Mouse (Mus musculus): ENCODE results near the gene Snrk. TPM values are rescaled to one million over a fixed set of nuclear protein-coding genes. Genes with fewer than 3 reads are reported as not detected.

The Snrk gene
- polyA plus RNA-seq, 1 experiment, result 20.3 TPM

GRCm38 (mm10) chr9:122091171-122091570 is 25.9 kb upstream of the Snrk start:
- no peaks in the 10 kb centered on the region for H3K36me3 ChIP-seq (ENCODE audit: control insufficient read depth, insufficient read depth, low read length, poor library complexity, severe bottlenecking)
- H3K27me3 ChIP-seq (ENCODE audit: control insufficient read depth, insufficient read depth, low read length, poor library complexity, severe bottlenecking), result no peaks in the 10 kb centered on the region
- no peaks in the 10 kb centered on the region for H3K4me1 ChIP-seq (ENCODE audit: control insufficient read depth, insufficient read depth, low read length)
- no peak overlapping the region for H3K9ac ChIP-seq (ENCODE audit: low read depth, poor library complexity, severe bottlenecking)
- no peak overlapping the region for H3K4me3 ChIP-seq (ENCODE audit: low read depth, low read length)
- H3K27ac ChIP-seq (ENCODE audit: insufficient read depth, low read length), result no peak overlapping the region
- H3K9me3 ChIP-seq (replicated peaks; ENCODE audit: control insufficient read depth, insufficient read depth, low read length, poor library complexity, severe bottlenecking), result no peaks in the 10 kb centered on the region
- TF ChIP-seq EP300 (IDR thresholded peaks at IDR 0.05; ENCODE audit: insufficient read depth, low read depth, low read length), result no peak
- no peak for TF ChIP-seq CTCF (IDR thresholded peaks at IDR 0.05; ENCODE audit: low read depth, low read length)
- no peak for TF ChIP-seq POLR2A (IDR thresholded peaks at IDR 0.05; ENCODE audit: insufficient read depth, low read length)

DNA sequence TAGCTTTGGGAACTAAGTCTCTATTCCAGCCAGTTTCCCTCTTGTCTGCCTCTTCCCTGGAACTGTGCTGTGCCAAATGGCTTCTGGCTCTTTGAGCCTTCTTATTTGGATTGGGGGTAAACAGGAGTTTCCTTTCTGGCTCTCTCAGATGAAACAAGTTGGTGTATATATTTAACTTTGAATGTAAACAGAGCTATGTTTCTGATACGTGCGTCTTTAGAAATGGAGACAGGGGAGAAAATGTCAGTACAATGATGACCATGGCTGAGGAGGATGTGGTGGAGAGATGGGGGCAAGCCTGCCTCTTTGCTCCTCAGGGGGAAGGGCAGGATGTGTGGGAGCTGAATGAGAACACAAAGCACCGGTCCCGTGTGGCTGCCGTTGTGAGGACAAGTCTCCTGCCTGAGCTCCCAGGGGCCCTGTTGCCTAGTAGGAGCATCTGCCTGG is 25.3 kb upstream of the Snrk start:
- Histone ChIP-seq H3K9me3 (replicated peaks; ENCODE audit: control insufficient read depth, insufficient read depth, low read length, poor library complexity, severe bottlenecking) (no peaks in the 10 kb centered on the region), H3K4me1 (ENCODE audit: control insufficient read depth, insufficient read depth, low read length) (no peaks in the 10 kb centered on the region), H3K4me3 (ENCODE audit: low read depth, low read length) (no peak overlapping the region), H3K36me3 (ENCODE audit: control insufficient read depth, insufficient read depth, low read length, poor library complexity, severe bottlenecking) (no peaks in the 10 kb centered on the region), H3K9ac (ENCODE audit: low read depth, poor library complexity, severe bottlenecking) (no peak overlapping the region), H3K27me3 (ENCODE audit: control insufficient read depth, insufficient read depth, low read length, poor library complexity, severe bottlenecking) (no peaks in the 10 kb centered on the region), H3K27ac (ENCODE audit: insufficient read depth, low read length) (no peak overlapping the region)
- TF ChIP-seq POLR2A (IDR thresholded peaks at IDR 0.05; ENCODE audit: insufficient read depth, low read length) (no peak), EP300 (IDR thresholded peaks at IDR 0.05; ENCODE audit: insufficient read depth, low read depth, low read length) (no peak), CTCF (IDR thresholded peaks at IDR 0.05; ENCODE audit: low read depth, low read length) (no peak)

DNA sequence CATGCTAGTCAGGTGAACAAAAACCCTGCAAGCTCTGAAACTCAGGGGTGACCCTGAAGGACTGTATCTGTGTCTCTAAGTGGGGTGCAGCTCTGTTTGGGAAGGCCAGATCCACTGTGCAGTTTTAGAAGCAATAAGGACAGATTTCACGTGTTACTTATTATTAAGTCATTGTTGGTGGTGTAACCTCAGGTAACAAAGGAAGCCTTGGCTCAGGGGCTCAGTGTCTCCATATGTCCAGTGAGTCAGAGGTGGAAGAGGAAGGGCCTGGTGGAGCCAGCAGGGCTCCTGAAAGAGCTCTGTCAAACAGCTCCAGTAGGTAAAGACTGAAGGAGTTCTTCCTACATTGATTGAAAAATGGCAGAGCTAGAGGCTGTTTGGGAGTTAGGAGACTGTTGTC is 22.9 kb upstream of the Snrk start:
- Histone ChIP-seq H3K4me3 (ENCODE audit: low read depth, low read length) (no peak overlapping the region), H3K4me1 (ENCODE audit: control insufficient read depth, insufficient read depth, low read length) (no peaks in the 10 kb centered on the region), H3K36me3 (ENCODE audit: control insufficient read depth, insufficient read depth, low read length, poor library complexity, severe bottlenecking) (no peaks in the 10 kb centered on the region), H3K27ac (ENCODE audit: insufficient read depth, low read length) (no peak overlapping the region), H3K9me3 (replicated peaks; ENCODE audit: control insufficient read depth, insufficient read depth, low read length, poor library complexity, severe bottlenecking) (no peaks in the 10 kb centered on the region), H3K27me3 (ENCODE audit: control insufficient read depth, insufficient read depth, low read length, poor library complexity, severe bottlenecking) (no peaks in the 10 kb centered on the region), H3K9ac (ENCODE audit: low read depth, poor library complexity, severe bottlenecking) (no peak overlapping the region)
- TF ChIP-seq POLR2A (IDR thresholded peaks at IDR 0.05; ENCODE audit: insufficient read depth, low read length) (no peak), CTCF (IDR thresholded peaks at IDR 0.05; ENCODE audit: low read depth, low read length) (no peak), EP300 (IDR thresholded peaks at IDR 0.05; ENCODE audit: insufficient read depth, low read depth, low read length) (no peak)

- no peak for TF ChIP-seq CTCF (IDR thresholded peaks at IDR 0.05; ENCODE audit: low read depth, low read length)
- no peak for TF ChIP-seq EP300 (IDR thresholded peaks at IDR 0.05; ENCODE audit: insufficient read depth, low read depth, low read length)
- TF ChIP-seq POLR2A (IDR thresholded peaks at IDR 0.05; ENCODE audit: insufficient read depth, low read length), result no peak
- Histone ChIP-seq H3K9ac (ENCODE audit: low read depth, poor library complexity, severe bottlenecking) (no peak overlapping the region), H3K36me3 (ENCODE audit: control insufficient read depth, insufficient read depth, low read length, poor library complexity, severe bottlenecking) (no peaks in the 10 kb centered on the region), H3K27me3 (ENCODE audit: control insufficient read depth, insufficient read depth, low read length, poor library complexity, severe bottlenecking) (no peaks in the 10 kb centered on the region), H3K4me1 (ENCODE audit: control insufficient read depth, insufficient read depth, low read length) (no peaks in the 10 kb centered on the region), H3K27ac (ENCODE audit: insufficient read depth, low read length) (no peak overlapping the region), H3K4me3 (ENCODE audit: low read depth, low read length) (no peak overlapping the region), H3K9me3 (replicated peaks; ENCODE audit: control insufficient read depth, insufficient read depth, low read length, poor library complexity, severe bottlenecking) (no peaks in the 10 kb centered on the region)
Measured at GRCm38 (mm10) chr9:122096822-122097511, 20.1 kb upstream of the Snrk start.

GRCm38 (mm10) chr9:122097535-122097934 is 19.5 kb upstream of the Snrk start:
- Histone ChIP-seq H3K4me1 (ENCODE audit: control insufficient read depth, insufficient read depth, low read length) (no peaks in the 10 kb centered on the region), H3K9me3 (replicated peaks; ENCODE audit: control insufficient read depth, insufficient read depth, low read length, poor library complexity, severe bottlenecking) (no peaks in the 10 kb centered on the region), H3K36me3 (ENCODE audit: control insufficient read depth, insufficient read depth, low read length, poor library complexity, severe bottlenecking) (no peaks in the 10 kb centered on the region), H3K9ac (ENCODE audit: low read depth, poor library complexity, severe bottlenecking) (no peak overlapping the region), H3K27ac (ENCODE audit: insufficient read depth, low read length) (no peak overlapping the region), H3K27me3 (ENCODE audit: control insufficient read depth, insufficient read depth, low read length, poor library complexity, severe bottlenecking) (no peaks in the 10 kb centered on the region), H3K4me3 (ENCODE audit: low read depth, low read length) (no peak overlapping the region)
- TF ChIP-seq CTCF (IDR thresholded peaks at IDR 0.05; ENCODE audit: low read depth, low read length) (no peak), EP300 (IDR thresholded peaks at IDR 0.05; ENCODE audit: insufficient read depth, low read depth, low read length) (no peak), POLR2A (IDR thresholded peaks at IDR 0.05; ENCODE audit: insufficient read depth, low read length) (no peak)

DNA sequence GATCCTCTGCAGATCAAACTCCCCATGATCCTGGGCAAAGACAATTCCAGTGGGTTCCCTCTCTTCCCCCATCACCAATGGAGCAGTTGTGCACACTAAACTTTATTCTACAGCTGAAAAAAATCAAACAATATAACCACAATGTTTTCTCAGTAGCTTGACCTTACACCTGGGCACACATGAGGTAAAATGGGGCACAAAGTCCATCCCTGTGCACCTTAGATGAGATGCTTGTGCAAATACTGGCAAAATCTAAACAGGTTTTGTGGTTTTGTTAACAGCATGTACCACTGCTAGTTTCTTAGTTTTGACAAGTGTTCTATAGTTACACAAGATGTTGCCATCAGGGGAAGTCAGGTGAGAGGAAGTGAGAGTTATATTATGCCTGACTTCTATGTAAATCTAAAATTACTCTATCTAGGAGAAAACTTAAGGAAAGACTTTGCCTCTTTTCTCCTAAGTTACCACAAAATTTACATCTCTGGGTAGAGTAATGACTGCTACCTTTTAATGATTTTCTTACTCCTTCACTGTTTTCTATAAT is 16.4 kb upstream of the Snrk start:
- no peaks in the 10 kb centered on the region for H3K4me1 ChIP-seq (ENCODE audit: control insufficient read depth, insufficient read depth, low read length)
- H3K27me3 ChIP-seq (ENCODE audit: control insufficient read depth, insufficient read depth, low read length, poor library complexity, severe bottlenecking), result no peaks in the 10 kb centered on the region
- H3K36me3 ChIP-seq (ENCODE audit: control insufficient read depth, insufficient read depth, low read length, poor library complexity, severe bottlenecking), result no peaks in the 10 kb centered on the region
- TF ChIP-seq CTCF (IDR thresholded peaks at IDR 0.05; ENCODE audit: low read depth, low read length) (no peak), EP300 (IDR thresholded peaks at IDR 0.05; ENCODE audit: insufficient read depth, low read depth, low read length) (no peak), POLR2A (IDR thresholded peaks at IDR 0.05; ENCODE audit: insufficient read depth, low read length) (no peak)
- no peak overlapping the region for H3K9ac ChIP-seq (ENCODE audit: low read depth, poor library complexity, severe bottlenecking)
- no peaks in the 10 kb centered on the region for H3K9me3 ChIP-seq (replicated peaks; ENCODE audit: control insufficient read depth, insufficient read depth, low read length, poor library complexity, severe bottlenecking)
- no peak overlapping the region for H3K4me3 ChIP-seq (ENCODE audit: low read depth, low read length)
- H3K27ac ChIP-seq (ENCODE audit: insufficient read depth, low read length), result no peak overlapping the region

All from ES-Bruce4 (cell line).